Mouse (Mus musculus) neutrophil, adult 83 days (primary cell): ENCODE results near the gene Uncx. TPM values are rescaled to one million over a fixed set of nuclear protein-coding genes. Genes with fewer than 3 reads are reported as not detected.

Experiments used
- total RNA-seq, 2 experiments: library from RNA; stranded (reverse); gene quantifications; one replicate each; pipeline ENCODE4 v1.2.4; 2023

The Uncx gene
- total RNA-seq = not detected

GRCm38 (mm10) chr5:139543214-139543613, at the start of gene Uncx:
TSS of gene Uncx (plus strand) at chr5:139543494.

Other genes starting within 250 kb of the Uncx start
- 10 to 100 TPM; 83.4 to 92.6 TPM for gene Adap1, start 217.9 kb upstream of the Uncx start, total RNA-seq
- 10 to 100 TPM; 25.0 to 27.5 TPM for gene Cox19, start 192.1 kb upstream of the Uncx start, total RNA-seq
- not detected for gene Cyp2w1, start 190.9 kb upstream of the Uncx start, total RNA-seq
- 1 to 10 TPM; 8.6 to 9.9 TPM for gene Gpr146, start 165.8 kb upstream of the Uncx start, total RNA-seq
- gene C130050O18Rik, start 138.2 kb upstream of the Uncx start, total RNA-seq = 10 to 100 TPM; 24.6 to 27.5 TPM
- under 1 TPM; 0.26 to 0.68 TPM for gene Gper1, start 120.3 kb upstream of the Uncx start, total RNA-seq
- gene 3110082I17Rik, start 83.0 kb upstream of the Uncx start, total RNA-seq = 10 to 100 TPM; 10.1 to 10.7 TPM
- gene Zfand2a, start 58.9 kb upstream of the Uncx start, total RNA-seq = 10 to 100 TPM; 87.9 to 91.7 TPM
- gene Micall2, start 192.8 kb downstream of the Uncx start, total RNA-seq = 10 to 100 TPM in 1 of 2 experiments, 1 to 10 TPM in 1; 9.4 to 13.1 TPM
- 10 to 100 TPM; 44.4 to 46.7 TPM for gene Ints1, start 232.2 kb downstream of the Uncx start, total RNA-seq
- 100 to 1,000 TPM in 1 of 2 experiments, 10 to 100 TPM in 1; 87.5 to 107 TPM for gene Mafk, start 248.0 kb downstream of the Uncx start, total RNA-seq